Mouse (Mus musculus): Measurements from ENCODE around the gene Ptpn6. TPM values are rescaled to one million over a fixed set of nuclear protein-coding genes. Genes with fewer than 3 reads are reported as not detected.

Gene Ptpn6
- total RNA-seq (2023): 539 to 564 TPM (median 559 TPM) in 4 replicates

GRCm38 (mm10) chr6:124738511-124739023 is at the start of gene Ptpn6:
Gene Ptpn6 (minus strand): TSS chr6:124738714.

GRCm38 (mm10) chr6:124779222-124779983 is 40.9 kb upstream of the Ptpn6 start, which contains the start of gene Lrrc23:
Gene Lrrc23 (minus strand): TSS chr6:124779727.

GRCm38 (mm10) chr6:124769101-124769765 is 30.7 kb upstream of the Ptpn6 start, which contains the start of gene Eno2:
Gene Eno2 (minus strand): TSS chr6:124769673.

GRCm38 (mm10) chr6:124755831-124756595 is 17.5 kb upstream of the Ptpn6 start, which contains the start of the genes Gm45234 and Atn1:
Gene Gm45234 (minus strand): TSS chr6:124756021.
Gene Atn1 (minus strand): TSS chr6:124756524.

GRCm38 (mm10) chr6:124740888-124741761 is 2.6 kb upstream of the Ptpn6 start, which contains the start of gene Grcc10:
Gene Grcc10 (minus strand): TSS chr6:124741374.

GRCm38 (mm10) chr6:124711824-124712782 is 26.4 kb downstream of the Ptpn6 start, which contains the start of the genes Emg1 and Phb2:
Gene Emg1 (minus strand): TSS chr6:124712178.
Gene Phb2 (plus strand): TSS chr6:124712336.

Other genes starting within 250 kb of the Ptpn6 start
- gene C1rl, start 245.6 kb downstream of the Ptpn6 start, total RNA-seq (2023): not detected in 4 replicates
- 0.19 to 0.46 TPM (median 0.31 TPM) in 4 replicates for gene C1ra, start 226.3 kb downstream of the Ptpn6 start, total RNA-seq (2023)
- gene C1s1, start 196.4 kb downstream of the Ptpn6 start, total RNA-seq (2023): 0.19 to 0.85 TPM (median 0.56 TPM) in 4 replicates
- not detected in 4 replicates for gene C1rb, start 168.4 kb downstream of the Ptpn6 start, total RNA-seq (2023)
- not detected in 4 replicates for gene C1s2, start 102.6 kb downstream of the Ptpn6 start, total RNA-seq (2023)
- 42.2 to 48.8 TPM (median 45.2 TPM) in 4 replicates for gene Lpcat3, start 75.7 kb downstream of the Ptpn6 start, total RNA-seq (2023)
- 115 to 118 TPM (median 117 TPM) in 4 replicates for gene Emg1, start 26.5 kb downstream of the Ptpn6 start, total RNA-seq (2023)
- 203 to 223 TPM (median 208 TPM) in 4 replicates for gene Phb2, start 26.4 kb downstream of the Ptpn6 start, total RNA-seq (2023)
- gene Grcc10, start 2.7 kb upstream of the Ptpn6 start, total RNA-seq (2023): 241 to 258 TPM (median 254 TPM) in 4 replicates
- gene Gm45234, start 17.3 kb upstream of the Ptpn6 start, total RNA-seq (2023): not detected in 4 replicates
- 25.6 to 34.0 TPM (median 29.7 TPM) in 4 replicates for gene Atn1, start 17.8 kb upstream of the Ptpn6 start, total RNA-seq (2023)
- gene Eno2, start 31.0 kb upstream of the Ptpn6 start, total RNA-seq (2023): 3.8 to 9.2 TPM (median 6.2 TPM) in 4 replicates
- gene Lrrc23, start 41.0 kb upstream of the Ptpn6 start, total RNA-seq (2023): 3.5 to 6.6 TPM (median 4.1 TPM) in 4 replicates
- 6.7 to 7.2 TPM (median 6.9 TPM) in 4 replicates for gene Spsb2, start 69.9 kb upstream of the Ptpn6 start, total RNA-seq (2023)
- gene Tpi1, start 75.6 kb upstream of the Ptpn6 start, total RNA-seq (2023): 52.3 to 60.9 TPM (median 55.2 TPM) in 4 replicates
- 76.6 to 80.7 TPM (median 78.4 TPM) in 4 replicates for gene Usp5, start 90.8 kb upstream of the Ptpn6 start, total RNA-seq (2023)
- 1.0 to 3.3 TPM (median 1.9 TPM) in 4 replicates for gene Cdca3, start 90.8 kb upstream of the Ptpn6 start, total RNA-seq (2023)
- gene Gnb3, start 101.6 kb upstream of the Ptpn6 start, total RNA-seq (2023): not detected in 4 replicates
- not detected in 4 replicates for gene P3h3, start 119.0 kb upstream of the Ptpn6 start, total RNA-seq (2023)
- 0.36 to 1.1 TPM (median 0.58 TPM) in 4 replicates for gene Gpr162, start 125.3 kb upstream of the Ptpn6 start, total RNA-seq (2023)
- gene Cd4, start 149.5 kb upstream of the Ptpn6 start, total RNA-seq (2023): 0.63 to 1.4 TPM (median 1.1 TPM) in 4 replicates
- gene Lag3, start 173.0 kb upstream of the Ptpn6 start, total RNA-seq (2023): 0.29 to 0.66 TPM (median 0.52 TPM) in 4 replicates
- gene Ptms, start 181.4 kb upstream of the Ptpn6 start, total RNA-seq (2023): 43.8 to 58.5 TPM (median 52.8 TPM) in 4 replicates
- gene Mlf2, start 192.7 kb upstream of the Ptpn6 start, total RNA-seq (2023): 93.4 to 104 TPM (median 97.7 TPM) in 4 replicates
- 42.7 to 58.0 TPM (median 49.0 TPM) in 4 replicates for gene Cops7a, start 226.8 kb upstream of the Ptpn6 start, total RNA-seq (2023)

Measured in B cell, adult 62 days (primary cell).